Mouse (Mus musculus) retina, embryonic 14.5 days (tissue): ENCODE data around the gene Suox.
A peak's percentile ranks its signal among the peaks of the same experiment; 100 is the strongest.
"Not testable (repeated sequence)": the region's sequence is repeated elsewhere in the genome, so short reads cannot be mapped to it uniquely, and the experiment has no call there.

Experiments used
- DNase-seq: peaks from one replicate; pipeline ENCODE4 v3.0.0-alpha.2; 2015; ENCODE audit warnings: low spot score

Suox gene

DNA sequence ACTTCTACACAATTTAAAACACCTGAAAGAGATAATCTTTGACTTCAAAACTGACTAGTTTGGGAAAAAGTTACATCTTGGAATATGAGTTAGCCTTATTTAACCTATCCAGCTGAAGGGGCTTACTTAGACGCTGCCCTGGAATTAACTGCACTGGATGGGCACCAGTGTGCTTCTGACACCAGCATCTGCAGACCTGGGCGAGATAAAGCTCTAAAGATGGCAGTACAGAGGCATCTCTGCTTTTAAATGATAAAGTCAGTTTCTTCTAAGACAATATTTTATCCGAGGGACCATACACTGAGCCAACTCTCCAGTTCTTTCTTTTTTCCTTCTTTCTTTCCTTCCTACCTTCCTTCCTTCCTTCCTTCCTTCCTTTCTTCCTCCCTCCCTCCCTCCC is 9.1 kb downstream of the Suox start:
- DNase-seq = no peak

DNA sequence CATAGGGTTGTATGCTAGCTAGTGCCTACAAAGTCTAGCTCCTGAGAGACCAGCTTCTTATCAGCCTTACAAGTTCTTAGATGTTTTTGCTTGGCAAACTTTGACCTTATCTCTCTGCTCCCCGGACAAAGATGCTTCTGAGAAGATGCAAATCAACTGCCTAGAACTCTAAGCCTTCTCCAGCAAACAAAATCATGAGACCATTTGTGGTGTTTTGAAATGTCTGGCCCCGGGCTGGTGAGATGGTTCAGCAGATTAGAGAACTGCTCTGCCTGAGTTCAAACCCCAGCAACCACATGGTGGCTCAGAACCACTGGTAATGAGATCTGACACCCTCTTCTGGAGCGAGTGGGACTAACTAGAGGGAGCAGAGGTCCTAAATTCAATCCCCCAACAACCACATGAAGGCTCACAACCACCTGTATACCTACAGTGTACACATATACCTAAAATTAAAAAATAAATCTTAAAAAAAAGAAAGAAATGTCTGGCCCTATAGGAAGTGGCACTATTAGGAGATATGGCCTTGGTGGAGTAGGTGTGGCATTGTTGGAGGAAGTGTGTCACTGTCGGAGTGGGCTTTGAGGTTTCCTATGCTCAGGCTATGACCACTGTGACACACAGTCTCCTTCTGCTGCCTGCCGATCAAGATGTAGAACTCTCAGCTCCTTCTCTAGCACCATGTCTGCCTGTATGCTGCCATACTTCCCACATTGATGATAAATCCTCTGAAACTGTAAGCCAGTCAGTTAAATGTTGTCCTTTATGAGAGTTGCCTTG is 10.2 kb downstream of the Suox start:
- no peak for DNase-seq

DNA sequence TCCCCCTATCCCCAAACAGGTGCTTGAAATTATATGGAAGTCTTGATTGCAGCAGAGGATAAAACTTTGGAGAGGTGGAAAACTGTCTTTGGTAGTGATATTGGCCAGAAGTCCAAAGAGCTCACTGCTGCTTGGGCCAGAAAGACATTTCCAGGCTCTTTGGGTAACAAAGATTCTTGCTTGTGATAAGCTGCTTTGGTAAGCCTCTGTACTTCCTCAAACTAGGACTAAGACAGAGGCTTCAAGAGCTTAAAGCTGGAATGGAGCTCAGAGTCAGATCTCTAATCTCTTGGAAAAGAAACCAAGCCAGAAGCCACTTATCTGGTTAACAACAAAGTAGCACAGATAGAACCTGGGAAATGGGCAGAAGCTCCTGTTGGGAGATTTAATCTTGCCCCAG is 11.4 kb downstream of the Suox start:
- DNase-seq = no peak

DNA sequence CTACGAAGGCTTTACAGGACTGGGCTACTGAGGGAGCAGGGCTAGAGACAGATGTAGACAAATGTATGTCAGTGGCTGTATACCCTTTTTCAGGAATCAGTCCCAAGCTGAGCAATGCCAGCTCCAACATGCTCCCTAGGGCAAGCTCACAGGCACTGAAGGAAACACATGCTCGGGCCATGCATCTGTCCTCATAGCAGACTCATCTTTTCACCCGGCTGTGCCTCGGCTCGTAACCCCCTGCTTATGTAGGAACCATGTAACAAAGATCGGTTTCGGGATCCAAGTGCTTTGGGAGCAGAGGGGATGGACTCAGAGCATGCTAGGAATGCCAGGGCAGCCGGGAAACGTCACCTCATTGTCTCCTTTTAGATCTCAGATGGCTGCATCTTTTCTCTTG is 14.4 kb downstream of the Suox start:
- DNase-seq = no peak

DNA sequence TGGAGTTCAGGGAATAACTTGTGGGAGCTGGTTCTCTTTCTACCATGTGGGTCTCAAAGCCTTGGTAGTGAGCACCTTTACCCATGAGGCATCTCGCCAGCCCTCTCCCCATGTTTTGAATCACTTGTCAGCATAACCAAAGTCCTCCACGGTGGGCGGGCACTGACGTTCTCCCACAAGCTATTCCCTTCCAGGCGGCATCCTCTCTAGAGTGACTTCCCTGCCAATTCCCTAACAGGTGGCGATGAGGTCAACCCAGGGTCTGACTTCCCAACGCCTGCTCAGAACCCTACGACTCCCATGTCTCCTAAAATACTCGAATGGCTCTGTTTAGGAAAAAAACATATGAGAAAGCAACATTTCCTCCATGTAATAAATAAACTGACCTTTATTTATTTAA is 16.0 kb downstream of the Suox start:
- DNase-seq = no peak

DNA sequence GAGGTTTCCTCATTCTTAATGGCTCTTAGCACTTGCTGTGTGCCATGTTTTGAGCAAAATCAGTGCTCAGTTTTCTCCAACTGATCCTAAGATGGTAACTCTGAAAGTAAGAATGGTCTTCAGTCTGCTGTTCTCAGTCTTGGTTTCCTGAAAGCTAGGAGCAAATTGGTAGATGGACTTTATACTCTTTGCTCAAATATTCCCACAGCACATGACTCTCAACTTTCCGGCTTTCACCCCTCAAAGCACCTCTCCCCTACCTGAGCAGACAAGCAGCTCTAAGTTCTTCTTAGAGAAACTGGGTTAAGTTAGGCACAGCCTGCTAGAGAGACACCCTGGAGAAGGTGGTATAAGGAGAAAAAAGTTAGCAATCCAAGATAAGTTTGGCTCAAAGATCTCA is 17.1 kb downstream of the Suox start:
- DNase-seq = no peak

DNA sequence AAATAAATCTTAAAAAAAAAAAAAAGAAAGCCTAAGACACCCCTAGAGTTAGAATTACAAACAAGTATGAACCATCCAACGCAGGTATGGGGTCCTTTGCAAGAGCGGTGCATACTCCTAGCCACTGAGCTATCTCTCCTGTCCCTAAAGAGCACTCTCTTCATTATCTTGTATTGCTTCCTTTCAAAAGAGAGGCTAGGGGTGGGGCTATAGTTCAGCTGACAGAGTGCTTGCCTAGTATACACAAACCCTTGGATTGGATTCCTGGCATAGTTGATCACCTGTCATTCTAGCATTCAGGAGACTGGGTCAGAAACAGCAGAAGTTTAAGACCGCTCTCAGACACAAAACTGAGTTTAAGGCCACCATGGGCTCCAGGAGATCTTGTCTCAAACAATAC is 18.6 kb downstream of the Suox start:
- no peak for DNase-seq

DNA sequence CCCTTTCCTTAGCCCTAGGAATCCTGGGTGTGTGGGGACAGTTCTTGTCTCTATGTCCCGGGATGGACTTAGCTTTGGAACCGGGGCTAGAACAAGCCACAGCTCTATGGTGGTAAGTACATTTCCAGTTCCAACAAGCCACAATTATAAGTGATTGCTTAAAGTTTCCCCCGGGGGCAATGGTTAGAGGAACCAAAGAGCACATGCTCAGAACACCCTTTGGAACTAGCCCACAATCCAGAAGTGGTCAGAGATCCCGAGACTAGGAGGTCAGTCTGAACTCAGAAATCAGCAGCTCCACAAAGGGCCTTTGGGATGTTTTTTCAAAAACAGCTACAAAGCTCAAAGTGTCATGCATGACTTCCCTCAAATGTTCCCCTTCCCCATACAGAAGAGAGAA is 20.0 kb downstream of the Suox start:
- DNase-seq = no peak

DNA sequence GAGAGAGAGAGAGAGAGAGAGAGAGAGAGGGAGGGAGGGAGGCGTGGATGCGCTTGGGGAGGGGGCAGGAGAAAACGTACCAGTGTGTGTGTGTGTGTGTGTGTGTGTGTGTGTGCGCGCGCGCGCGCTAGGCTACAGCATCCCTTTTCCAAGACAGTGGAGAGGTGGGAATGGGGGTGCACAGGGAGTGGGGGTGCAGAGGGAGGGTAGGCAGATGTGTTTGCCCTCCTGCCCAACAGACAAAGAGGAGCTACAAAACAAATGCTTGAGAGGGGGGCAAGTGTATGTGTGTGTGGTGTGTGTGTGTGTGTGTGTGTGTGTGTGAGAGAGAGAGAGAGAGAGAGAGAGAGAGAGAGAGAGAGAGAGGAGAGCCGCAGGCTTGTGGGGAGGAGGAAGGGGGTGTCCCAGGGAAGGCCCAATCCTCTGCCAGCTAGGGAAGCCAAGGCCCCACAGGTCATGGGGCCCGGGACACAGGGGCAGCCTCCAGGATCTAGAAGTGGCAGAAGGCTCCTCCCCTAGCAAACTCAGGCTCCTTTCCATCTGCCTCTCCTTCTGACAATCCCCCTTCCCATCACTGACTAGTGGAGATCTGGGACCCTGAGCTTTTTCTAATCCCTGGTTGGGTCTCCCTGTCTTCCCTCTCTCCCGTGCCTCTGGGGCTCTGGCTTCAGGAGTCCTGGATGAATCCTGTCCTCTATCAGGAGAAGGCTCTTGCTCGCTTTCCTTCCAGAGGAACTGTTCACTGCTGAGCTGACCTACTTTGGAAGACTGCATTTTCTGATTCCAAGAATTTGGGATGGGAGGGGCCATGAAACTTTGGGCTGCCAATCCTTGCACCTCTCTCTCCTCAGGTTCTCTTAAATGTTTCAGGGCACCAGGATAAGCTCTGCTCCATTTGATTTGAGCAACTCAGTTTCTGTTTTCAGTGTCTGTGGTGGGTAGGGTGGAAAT is 27.5 kb downstream of the Suox start:
- DNase-seq = peak; percentile 80

DNA sequence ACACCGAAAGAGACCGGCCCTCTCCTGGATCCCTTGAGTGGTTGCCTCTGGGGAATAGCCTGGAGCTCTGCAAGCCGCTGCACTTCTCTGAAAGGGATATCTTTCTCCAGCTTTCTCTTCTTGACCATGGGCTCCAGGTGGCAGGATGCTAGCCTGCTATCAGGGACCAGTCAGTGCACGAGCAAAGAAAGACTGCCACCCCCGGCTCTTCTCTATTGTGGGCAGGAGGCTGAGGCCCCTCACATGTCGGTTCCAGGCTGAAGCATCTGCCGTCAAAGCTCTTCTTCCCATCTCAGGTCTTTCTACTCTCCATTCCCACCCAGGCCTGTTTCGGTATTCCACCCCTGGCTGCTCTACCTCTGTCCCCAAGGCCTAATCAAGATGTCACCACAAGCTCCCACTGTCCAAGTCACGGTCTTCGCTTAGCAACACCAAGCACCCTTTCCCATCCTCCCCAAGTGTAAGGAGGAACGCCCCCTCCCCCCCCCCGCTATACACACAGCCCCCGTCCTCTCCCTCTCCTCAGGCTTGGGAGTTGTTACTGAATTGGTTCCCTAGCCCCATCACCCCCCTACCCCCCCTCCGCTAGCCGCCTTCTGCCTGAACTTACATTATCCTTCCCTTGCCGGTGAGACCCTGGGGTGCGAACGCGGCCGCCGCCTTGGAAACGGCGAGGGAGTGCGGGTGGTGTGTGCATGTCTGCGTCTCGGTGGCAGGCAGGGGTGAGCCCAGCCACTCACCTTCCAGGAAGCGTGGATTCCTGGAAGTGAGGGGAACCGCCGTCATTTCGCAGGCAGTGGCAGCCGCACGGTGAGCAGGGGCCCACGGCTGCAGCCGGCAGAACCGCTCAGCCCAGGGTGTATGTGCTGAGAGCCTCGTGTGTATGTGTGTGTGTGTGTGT is 28.5 kb downstream of the Suox start, which contains the start of gene Ikzf4:
Ikzf4 (minus strand) TSS at position 881 of the 901 bp plus-strand sequence.
- peak; percentile 61 for DNase-seq

DNA sequence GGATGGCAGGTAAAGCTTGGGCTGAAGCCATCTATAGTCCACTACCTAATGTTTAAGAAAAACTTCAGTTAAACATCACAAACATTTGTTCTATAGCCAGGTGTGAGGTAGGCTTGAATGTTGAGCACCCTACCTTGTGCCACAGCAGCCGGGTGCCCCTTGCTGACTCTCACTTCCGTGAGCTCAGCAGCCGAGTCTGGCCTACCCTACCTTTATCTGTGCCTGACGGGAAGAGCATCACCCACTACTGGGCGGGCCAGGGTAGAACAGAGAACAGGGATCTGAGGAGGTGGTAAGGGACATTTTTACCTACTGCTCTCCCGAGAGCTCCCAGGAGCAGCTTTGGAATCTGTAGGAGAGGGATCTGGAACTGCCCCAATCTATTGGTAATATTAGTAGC is 31.1 kb downstream of the Suox start:
- DNase-seq = no peak

DNA sequence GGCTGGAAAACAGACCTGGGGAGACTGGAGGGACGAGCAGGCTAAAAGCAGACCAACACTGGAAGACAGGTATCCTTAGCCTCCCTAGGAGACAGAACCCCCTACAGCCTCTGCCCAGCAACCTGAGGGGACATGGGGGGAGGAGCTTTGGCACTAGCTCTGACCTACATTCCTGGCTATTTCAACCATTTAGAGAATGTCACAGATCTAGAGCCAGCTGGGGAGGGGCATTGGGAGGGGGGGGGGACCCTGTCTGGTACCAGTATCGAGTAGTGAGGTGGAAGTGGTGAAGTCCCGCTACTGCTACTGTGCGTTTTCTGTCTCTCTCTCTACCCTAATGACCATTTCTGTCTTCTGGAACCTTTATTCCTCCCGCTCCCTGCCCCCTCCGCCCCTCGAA is 32.0 kb downstream of the Suox start:
- no peak for DNase-seq

DNA sequence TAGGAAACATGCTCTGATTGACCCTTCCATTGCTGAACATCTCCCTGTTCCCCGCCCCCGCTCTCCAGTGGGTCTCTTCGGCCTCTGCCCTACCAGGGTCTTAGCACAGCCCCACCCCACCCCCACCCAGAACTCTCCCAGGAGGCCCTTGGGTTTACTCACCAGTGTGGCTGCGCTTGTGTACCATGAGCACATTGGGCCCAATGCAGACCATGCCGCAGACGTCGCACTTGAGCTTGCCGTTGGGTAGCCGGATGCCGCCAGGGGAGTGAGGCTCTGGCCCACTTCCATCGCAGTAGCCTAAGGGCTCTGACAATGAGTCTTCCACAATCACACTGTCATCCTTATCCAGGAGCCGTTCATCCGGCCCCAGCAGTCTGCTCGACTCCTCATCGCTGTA is 33.0 kb downstream of the Suox start:
- no peak for DNase-seq

DNA sequence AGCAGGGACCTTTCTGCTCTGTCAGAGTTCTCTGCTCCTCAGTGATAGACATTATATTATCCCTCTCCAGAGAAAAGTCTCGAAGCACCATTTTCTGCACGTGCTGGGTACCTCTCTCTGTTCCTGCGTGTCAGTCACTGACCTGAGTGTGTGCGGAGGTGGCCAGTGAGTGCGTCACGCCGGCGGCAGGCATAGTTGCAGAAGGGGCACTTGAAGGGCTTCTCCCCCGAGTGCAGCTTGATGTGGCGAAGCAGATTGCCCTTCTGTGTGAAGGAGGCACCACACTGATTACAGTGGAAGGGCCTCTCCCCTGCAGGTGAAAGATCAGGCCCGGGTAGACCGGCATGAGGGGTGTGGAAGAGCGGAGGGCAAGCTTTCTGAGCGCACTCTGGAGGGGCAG is 33.9 kb downstream of the Suox start:
- no peak for DNase-seq

DNA sequence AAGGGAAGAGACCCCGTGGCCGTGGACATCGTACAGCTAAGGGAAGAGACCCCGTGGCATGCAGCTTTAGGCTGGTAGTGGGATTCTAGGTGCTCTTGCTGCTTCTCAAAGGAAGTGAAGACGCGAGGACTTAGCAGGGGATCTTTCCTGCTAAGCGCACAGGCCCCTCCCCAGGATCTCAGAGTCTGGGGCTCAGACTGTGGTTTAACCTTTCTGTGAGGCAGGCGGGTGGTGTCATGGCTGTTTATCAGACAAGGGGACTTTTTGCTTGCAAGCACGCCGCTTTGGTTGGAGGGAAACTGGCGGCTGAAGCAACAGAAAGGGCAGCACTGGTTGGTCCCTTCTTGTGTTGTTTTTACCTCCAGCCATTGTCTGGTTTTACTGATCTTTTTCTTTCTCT is 36.9 kb downstream of the Suox start:
- DNase-seq = no peak

DNA sequence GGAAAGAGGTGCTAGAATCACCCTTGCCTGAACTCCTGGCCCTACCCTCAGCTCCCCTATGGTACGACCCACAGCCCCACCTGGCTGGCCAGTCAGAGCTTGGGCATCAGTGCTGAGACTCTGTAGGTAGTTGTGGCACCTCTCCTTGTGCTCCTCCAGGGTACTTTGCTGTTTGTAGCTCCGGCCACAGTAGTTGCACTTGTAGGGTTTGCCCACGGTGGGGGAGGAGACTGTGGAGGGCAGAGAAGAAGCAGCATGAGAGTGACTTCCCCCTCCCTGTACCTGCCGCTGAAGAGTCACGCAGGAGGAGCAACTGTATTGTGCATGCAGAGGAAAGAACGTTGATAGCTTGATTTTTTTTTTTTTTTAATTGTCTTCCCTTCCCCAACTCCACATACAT is 37.3 kb downstream of the Suox start:
- DNase-seq = no peak

DNA sequence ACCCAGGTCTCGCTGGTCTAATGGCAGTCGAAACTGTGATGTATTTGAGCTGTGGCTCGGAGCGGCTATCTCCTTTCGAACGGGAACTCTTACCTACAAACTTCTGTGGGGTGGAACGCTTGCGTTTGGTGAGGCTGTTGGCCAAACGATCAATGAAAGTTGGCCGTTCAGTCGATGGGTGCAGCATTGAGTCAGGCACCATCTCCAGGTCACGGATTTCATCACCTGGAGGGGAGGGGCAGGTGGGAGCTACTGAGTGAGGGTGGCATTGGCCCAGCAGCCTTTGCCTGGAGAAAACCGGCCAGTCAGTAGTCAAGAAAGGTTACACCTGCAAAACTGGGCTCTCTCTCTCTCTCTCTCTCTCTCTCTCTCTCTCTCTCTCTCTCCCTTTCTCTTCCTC is 38.2 kb downstream of the Suox start:
- DNase-seq = no peak

DNA sequence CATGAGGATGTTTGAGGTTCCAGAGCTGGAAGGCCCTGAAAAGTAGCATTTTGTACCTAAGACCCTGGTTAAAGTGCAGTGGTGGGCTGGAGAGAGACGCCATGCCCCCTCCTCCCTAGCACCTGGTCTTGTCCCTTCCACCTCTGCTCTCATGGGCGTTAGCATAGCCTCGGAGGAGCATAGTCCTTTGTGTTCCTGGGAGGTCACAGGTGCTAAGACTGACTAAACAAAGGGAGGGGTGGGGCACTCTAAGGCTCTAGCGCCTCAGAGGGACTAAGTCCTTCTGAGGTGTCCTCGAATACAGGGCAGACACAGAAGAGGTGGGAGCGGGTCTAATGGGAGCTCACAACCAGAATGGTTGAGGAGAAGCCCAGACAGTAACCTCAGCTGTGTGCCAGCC is 42.3 kb downstream of the Suox start:
- DNase-seq = no peak

DNA sequence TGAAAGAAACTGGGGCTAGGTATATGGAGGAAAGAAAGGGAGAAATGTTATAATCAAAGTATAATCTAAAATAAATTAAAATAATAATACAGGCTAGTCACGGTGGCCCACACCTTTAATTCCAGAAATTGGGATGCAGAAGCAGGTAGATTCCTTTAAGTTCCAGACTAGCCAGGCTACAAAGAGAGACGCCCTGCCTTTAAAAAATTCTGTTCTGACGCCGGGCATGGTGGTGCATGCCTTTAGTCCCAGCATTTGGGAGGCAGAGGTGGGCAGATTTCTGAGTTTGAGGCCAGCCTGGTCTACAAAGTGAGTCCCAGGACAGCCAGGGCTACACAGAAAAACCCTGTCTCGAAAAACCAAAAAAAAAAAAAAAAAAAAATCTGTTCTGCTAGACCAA is 43.6 kb downstream of the Suox start:
- DNase-seq = not testable (repeated sequence)

DNA sequence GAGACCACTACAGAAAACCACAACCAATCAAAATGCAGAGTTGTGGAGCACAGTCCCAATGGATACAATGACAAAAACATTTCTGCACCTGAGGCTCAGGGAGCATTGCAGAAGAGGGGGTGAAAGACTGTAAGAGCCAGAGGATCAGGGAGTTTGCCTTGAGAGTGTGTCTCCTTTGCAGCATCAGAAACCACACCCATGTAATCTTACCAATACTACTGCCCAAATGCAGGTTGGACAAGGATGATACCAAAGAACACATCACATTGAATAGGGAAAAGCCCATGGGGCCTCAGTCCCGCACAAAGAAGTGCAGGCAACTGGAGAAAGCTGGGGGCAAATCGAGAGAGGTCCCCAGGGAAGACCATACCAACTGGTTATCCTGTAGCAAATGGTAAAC is 44.1 kb downstream of the Suox start:
- no peak for DNase-seq

DNA sequence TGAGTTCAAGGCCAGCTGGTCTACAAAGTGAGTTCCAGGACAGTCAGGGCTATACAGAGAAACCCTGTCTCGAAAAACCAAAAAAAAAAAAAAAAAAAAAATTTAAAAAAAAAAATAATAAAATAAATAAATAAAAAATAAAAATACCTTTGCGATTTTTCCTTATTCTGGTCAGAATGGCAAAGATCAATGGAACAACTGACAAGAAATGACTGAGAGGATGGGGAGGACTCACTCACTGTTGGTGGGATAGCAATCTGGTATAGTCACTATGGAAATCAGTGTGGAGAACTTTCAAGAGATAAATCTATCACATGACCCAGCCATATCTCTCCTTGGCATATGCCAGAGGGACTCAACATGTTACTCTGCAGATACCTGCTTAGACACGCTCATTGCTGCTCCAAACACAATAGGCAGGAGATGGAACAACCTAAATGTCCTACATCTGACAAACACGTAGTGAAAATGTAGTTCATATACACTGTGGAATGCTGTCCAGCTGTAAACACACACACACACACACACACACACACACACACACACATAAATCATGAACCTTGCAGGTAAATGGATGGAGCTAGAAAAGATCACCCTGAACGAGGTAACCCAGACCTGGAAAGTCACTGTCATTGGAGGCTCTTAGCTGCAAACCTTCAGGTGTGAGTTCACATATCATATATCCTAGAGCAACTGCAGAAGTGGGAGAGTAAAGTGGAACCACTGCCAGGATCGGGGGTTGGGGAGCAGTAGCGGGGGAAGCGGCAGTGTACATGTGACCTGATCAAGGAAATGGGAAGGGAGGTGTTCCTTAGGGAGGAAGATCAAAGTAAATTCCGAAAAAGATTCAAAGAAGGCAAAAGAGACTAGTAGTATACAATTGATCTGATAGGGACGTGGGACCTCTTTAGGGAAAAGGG is 46.2 kb downstream of the Suox start:
- no peak for DNase-seq
